Mouse (Mus musculus) heart, embryonic 11.5 days (tissue): ENCODE results near the gene Kctd15. TPM values are rescaled to one million over a fixed set of nuclear protein-coding genes. Genes with fewer than 3 reads are reported as not detected.
A peak's percentile ranks its signal among the peaks of the same experiment; 100 is the strongest.

Experiments
- ATAC-seq: fragments of 200-750 bp; cut with Nextera tagmentation; replicated peaks from 2 replicates; pipeline ENCODE4 v1.8.0; 2017; ENCODE audit warnings: moderate library complexity; ENCODE audit not compliant: insufficient number of reproducible peaks, low FRiP score, low TSS enrichment
- H3K27ac ChIP-seq: fragments of 300-500 bp; sonication (generic); 2 replicates; pipeline ENCODE4 v1.5.1; 2014; ENCODE audit warnings: mild to moderate bottlenecking, low read depth, low read length
- H3K27me3 ChIP-seq: fragments of 300-500 bp; sonication (generic); 2 replicates; pipeline ENCODE4 v1.6.1; 2014; ENCODE audit warnings: mild to moderate bottlenecking, low read length, mixed read lengths; ENCODE audit not compliant: control insufficient read depth, insufficient read depth
- H3K36me3 ChIP-seq: fragments of 300-500 bp; sonication (generic); 2 replicates; pipeline ENCODE4 v1.6.1; 2014; ENCODE audit warnings: mild to moderate bottlenecking, low read length, moderate library complexity, mixed read lengths; ENCODE audit not compliant: control insufficient read depth, insufficient read depth
- H3K4me1 ChIP-seq: fragments of 300-500 bp; sonication (generic); 2 replicates; pipeline ENCODE4 v1.6.1; 2014; ENCODE audit warnings: low read length; ENCODE audit not compliant: control insufficient read depth, insufficient read depth
- H3K4me2 ChIP-seq: fragments of 300-500 bp; sonication (generic); 2 replicates; pipeline ENCODE4 v1.6.1; 2014; ENCODE audit warnings: mild to moderate bottlenecking, moderate library complexity
- H3K4me3 ChIP-seq: fragments of 300-500 bp; sonication (generic); 2 replicates; pipeline ENCODE4 v1.5.1; 2014; ENCODE audit warnings: low read depth, low read length
- H3K9ac ChIP-seq: fragments of 300-500 bp; sonication (generic); 2 replicates; pipeline ENCODE4 v1.6.1; 2014; ENCODE audit warnings: mild to moderate bottlenecking, low read depth, low read length, moderate library complexity
- H3K9me3 ChIP-seq: fragments of 300-500 bp; sonication (generic); replicated peaks from 2 replicates; pipeline ENCODE4 v1.6.1; 2016; ENCODE audit warnings: low read length; ENCODE audit not compliant: control insufficient read depth
- WGBS: fragments of 180-500 bp; shearing (Covaris S2); extraction: QIAGEN DNeasy Blood & Tissue Kit; methylation state at CpG from one replicate; pipeline ENCODE4 v1.1.7; 2014; ENCODE audit not compliant: insufficient replicate concordance; 5-methylcytosine and 5-hydroxymethylcytosine counted together
- polyA plus RNA-seq: library from polyadenylated mRNA; unstranded; fragments of >200 nt; fragmentation: Nextera tagmentation; extraction: Ambion mirVana; gene quantifications from 2 replicates; pipeline ENCODE4 v1.2.1, GENCODE M21; 2014

The Kctd15 gene
- 4.5 and 5.7 TPM in 2 replicates for polyA plus RNA-seq

DNA sequence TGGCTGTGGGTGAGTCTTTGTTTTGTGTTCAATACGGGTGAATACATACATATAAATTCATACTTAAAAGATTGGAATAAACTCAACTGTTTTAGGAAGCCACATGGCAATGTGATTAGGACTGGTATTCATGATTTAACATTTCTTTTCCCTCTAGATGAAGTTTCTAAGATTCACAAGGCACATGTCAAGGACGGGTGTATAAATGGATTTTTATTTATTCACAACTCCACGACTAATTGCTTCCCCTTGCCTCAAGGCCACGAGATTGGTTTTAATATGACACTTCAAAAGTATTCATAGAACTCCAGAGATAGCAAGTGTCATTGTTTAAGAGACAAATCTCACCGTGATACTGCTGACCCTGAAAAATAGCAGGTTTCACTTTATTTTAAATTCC, at the start of gene Kctd15:
TSS of gene Kctd15 (minus strand) at position 101 of the 400 bp plus-strand sequence.
- 72% methylated on average over 5 of the region's 5 CpGs for WGBS
- Histone ChIP-seq H3K4me2 (peak within 1 kb of the TSS; percentile 87), H3K4me1 (peaks cover 6% of the 10 kb centered on the region; the same call in 1 of the 2 replicates), H3K9me3 (no peaks in the 10 kb centered on the region), H3K36me3 (no peaks in the 10 kb centered on the region), H3K4me3 (peak within 1 kb of the TSS; percentile 74), H3K27ac (peak within 1 kb of the TSS; percentile 97; the same call in 1 of the 2 replicates), H3K27me3 (no peaks in the 10 kb centered on the region; the same call in 1 of the 2 replicates), H3K9ac (peak within 1 kb of the TSS; percentile 34; the same call in 1 of the 2 replicates)
- ATAC-seq, result no peak

DNA sequence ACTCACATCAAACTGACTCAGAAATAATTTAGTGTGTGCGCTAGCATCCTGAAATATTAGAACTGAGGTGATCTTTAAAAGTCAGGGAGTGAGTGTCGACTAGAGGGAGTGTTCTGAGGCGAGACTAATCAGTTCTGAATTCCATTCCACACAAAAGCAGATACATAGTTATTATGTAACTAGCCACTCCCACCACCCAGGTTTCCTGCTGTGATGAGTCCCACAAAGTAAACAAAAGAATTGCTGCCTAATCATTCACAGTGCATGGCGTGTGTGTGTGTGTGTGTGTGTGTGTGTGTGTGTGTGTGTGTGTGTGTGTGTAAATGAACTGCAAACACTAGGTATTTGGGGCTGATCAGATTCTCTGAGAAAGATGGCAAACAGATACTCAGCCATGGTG, 47.9 kb upstream of the Kctd15 start:
- Histone ChIP-seq H3K4me3 (no peak overlapping the region), H3K9me3 (0 out of 2 replicates have a peak, but pooled peaks cover 2% of the 10 kb centered on the region), H3K4me2 (no peak overlapping the region), H3K36me3 (no peaks in the 10 kb centered on the region), H3K27me3 (peaks cover 2% of the 10 kb centered on the region), H3K4me1 (no peaks in the 10 kb centered on the region), H3K9ac (no peak overlapping the region), H3K27ac (no peak overlapping the region)
- no peak for ATAC-seq
- 48% methylated on average over 4 of the region's 4 CpGs for WGBS

DNA sequence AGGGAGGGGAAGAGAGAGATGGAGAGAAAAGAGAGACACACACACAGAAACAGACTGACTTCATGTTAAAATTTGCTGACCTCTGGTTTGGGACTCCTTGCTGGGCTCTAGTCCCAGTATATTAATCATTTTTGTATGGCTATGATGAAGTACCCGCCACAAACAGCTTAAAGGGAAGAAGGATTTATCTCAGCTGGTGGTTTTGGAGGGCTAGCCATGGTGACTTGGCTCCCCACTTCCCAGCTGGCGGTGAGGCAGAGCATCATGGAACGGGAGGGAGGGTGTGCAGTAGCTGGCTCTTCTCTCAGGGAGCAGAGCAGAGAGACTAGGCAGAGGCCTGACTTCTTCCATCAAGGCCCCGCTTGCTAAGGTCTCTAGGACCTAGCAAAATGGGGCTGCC, 46.9 kb upstream of the Kctd15 start:
- Histone ChIP-seq H3K27me3 (peaks cover 2% of the 10 kb centered on the region), H3K4me3 (no peak overlapping the region), H3K9me3 (0 out of 2 replicates have a peak, but pooled peaks cover 2% of the 10 kb centered on the region), H3K27ac (no peak overlapping the region), H3K4me1 (no peaks in the 10 kb centered on the region), H3K36me3 (no peaks in the 10 kb centered on the region), H3K4me2 (no peak overlapping the region), H3K9ac (no peak overlapping the region)
- no peak for ATAC-seq
- 49% methylated on average over 4 of the region's 4 CpGs for WGBS

DNA sequence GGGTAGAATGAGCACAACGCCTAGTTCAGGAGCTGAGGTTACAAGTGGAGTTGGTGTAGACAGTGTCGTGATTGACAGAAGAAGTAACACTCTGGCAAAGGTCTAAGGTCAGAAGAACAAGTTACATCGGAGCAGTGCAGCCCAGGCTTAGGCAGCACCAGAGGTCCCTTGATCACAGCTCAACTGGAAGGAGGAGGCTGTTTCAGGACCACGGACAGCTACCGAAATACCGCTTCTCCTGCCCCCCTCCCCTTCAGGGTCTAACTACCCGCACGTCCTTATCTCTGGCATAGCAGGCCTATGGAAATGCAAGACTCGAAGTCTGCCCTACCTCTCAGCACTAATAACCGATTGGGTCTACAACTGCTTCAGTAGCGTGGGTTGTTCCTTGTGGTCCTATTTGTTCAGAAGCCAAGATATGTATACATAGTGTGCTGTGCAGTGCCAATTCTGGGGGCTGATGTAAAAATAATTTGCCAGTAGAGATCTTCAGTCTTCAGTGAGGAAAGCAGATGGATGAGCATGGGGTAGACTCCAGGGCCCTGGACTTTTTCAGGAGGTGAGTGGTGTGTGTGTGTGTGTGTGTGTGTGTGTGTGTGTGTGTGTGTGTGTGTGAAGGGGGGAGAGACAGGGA, 46.3 kb upstream of the Kctd15 start:
- WGBS, result 12% methylated on average over 11 of the region's 11 CpGs

DNA sequence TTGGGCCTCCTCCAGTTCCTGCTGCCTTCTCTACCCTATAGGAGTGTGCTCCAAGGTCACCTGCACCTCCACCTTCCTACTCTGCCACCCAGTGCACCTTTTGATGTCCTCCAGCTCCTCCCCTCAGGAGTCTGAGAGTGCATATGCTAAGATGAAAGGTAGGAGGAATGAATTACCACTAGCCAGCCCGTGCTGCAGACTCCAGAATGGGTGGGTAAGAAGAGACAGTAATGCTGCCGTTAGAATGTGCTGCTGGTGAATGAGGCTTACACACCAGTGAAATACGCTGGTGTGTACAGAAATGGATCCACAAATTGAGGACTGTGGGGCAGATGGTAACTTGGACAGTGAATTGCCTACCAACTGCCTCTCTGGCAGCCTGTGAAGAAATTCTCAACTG, 43.4 kb upstream of the Kctd15 start:
- no peaks in the 10 kb centered on the region for H3K4me1 ChIP-seq
- 69% methylated on average over 3 of the region's 3 CpGs for WGBS
- H3K27ac ChIP-seq, result no peak overlapping the region
- H3K27me3 ChIP-seq, result peaks cover 2% of the 10 kb centered on the region
- H3K4me3 ChIP-seq, result no peak overlapping the region
- H3K4me2 ChIP-seq, result no peak overlapping the region
- no peak overlapping the region for H3K9ac ChIP-seq
- H3K36me3 ChIP-seq, result no peaks in the 10 kb centered on the region
- no peak for ATAC-seq
- no peaks in the 10 kb centered on the region for H3K9me3 ChIP-seq

More for the DNA sequence above, 46.3 kb upstream of the Kctd15 start:
- no peak overlapping the region for H3K27ac ChIP-seq
- H3K9me3 ChIP-seq, result 0 out of 2 replicates have a peak, but pooled peaks cover 2% of the 10 kb centered on the region
- no peak for ATAC-seq
- H3K4me3 ChIP-seq, result no peak overlapping the region
- no peaks in the 10 kb centered on the region for H3K36me3 ChIP-seq
- peaks cover 2% of the 10 kb centered on the region for H3K27me3 ChIP-seq
- no peak overlapping the region for H3K9ac ChIP-seq
- H3K4me2 ChIP-seq, result no peak overlapping the region
- H3K4me1 ChIP-seq, result no peaks in the 10 kb centered on the region

DNA sequence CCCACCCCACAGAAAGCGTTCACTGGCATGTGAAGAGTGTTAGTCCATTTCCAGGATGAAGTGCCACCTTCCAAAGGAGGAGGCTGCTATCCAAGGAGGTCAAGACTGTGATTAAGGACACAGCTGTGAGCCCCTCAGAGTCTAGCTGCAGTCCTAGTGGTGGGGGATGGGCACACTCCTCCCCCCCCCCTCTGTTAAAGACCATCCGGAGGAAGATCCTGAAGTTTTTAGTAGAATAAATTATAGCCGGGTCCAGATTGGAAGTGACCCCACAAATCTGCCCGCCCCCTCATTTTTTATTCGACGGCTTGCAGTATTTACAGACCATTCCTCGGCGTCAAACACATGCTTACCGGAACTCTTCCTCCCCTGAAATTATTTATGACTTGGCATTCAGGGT, 41.7 kb upstream of the Kctd15 start:
- Histone ChIP-seq H3K27ac (no peak overlapping the region), H3K4me1 (no peaks in the 10 kb centered on the region), H3K4me2 (no peak overlapping the region), H3K27me3 (peaks cover 2% of the 10 kb centered on the region), H3K9me3 (no peaks in the 10 kb centered on the region), H3K36me3 (no peaks in the 10 kb centered on the region), H3K9ac (no peak overlapping the region), H3K4me3 (no peak overlapping the region)
- ATAC-seq, result no peak
- WGBS, result 86% methylated on average over 9 of the region's 9 CpGs

DNA sequence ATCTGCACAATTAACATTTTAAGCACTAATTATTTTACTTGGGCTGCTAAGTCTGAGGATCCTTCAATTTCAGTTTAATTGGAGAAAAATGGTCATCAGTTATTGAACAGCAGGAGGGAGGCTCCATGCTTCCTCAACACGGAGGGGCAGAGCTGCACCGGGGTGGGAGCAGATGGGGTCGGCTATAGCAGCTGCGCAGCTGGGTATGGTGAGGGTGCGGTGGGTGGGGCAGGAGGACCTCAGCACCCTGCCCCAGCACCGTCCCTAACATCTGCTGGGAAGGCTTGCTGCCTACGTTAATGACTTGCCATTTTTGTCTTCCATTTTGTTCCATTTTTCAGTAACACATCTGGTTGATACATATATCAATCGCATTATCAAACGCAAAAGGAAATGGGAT, 39.6 kb upstream of the Kctd15 start:
- 71% methylated on average over 9 of the region's 9 CpGs for WGBS
- no peak for ATAC-seq

DNA sequence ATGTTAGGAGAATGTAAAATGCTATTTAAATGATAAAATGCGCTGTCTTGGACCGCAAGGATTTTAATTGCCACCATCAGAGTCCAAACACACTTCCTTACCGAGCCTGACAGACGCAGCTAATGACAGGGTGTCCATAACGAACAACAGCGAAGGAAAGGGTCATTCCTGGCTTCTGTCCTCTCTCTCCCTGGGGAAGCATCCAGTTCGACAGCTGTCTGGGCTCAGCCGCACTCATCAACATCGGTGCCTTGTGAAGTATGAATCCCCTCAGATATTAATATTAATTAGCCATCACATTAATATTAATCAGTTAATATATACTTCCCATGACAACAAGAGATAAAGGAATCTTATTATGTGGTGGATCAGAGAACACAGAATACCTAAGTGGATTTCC, 38.4 kb upstream of the Kctd15 start:
- Histone ChIP-seq H3K4me3 (no peak overlapping the region), H3K4me2 (no peak overlapping the region), H3K4me1 (peaks cover 3% of the 10 kb centered on the region; the same call in 1 of the 2 replicates), H3K9ac (no peak overlapping the region), H3K27ac (no peak overlapping the region), H3K36me3 (no peaks in the 10 kb centered on the region), H3K27me3 (no peaks in the 10 kb centered on the region; the same call in 1 of the 2 replicates), H3K9me3 (no peaks in the 10 kb centered on the region)
- ATAC-seq, result no peak
- WGBS, result 54% methylated on average over 9 of the region's 9 CpGs

More for the DNA sequence above, 39.6 kb upstream of the Kctd15 start:
- no peak overlapping the region for H3K4me3 ChIP-seq
- no peak overlapping the region for H3K4me2 ChIP-seq
- no peak overlapping the region for H3K9ac ChIP-seq
- H3K27ac ChIP-seq, result no peak overlapping the region
- no peaks in the 10 kb centered on the region for H3K4me1 ChIP-seq
- H3K36me3 ChIP-seq, result no peaks in the 10 kb centered on the region
- H3K9me3 ChIP-seq, result no peaks in the 10 kb centered on the region
- peaks cover 1% of the 10 kb centered on the region for H3K27me3 ChIP-seq

DNA sequence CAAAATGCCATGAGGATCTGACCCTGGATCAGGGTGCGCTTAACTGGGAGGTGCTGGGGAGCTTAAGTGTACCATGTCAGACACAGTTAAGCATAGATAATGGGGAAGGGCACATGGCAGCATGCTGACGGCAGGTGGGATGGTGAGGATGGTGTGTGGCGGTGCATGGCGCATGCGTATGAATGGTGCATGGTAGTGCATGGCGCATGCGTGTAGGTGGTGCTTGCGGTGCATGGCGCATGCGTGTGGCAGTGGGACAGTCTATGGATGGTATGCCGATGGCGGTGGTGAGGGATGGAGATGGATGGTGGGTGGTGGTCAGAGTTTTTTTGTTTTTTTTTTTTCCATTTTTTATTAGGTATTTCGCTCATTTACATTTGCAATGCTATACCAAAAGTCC, 37.4 kb upstream of the Kctd15 start:
- H3K9me3 ChIP-seq, result no peaks in the 10 kb centered on the region
- no peak overlapping the region for H3K9ac ChIP-seq
- H3K4me1 ChIP-seq, result peaks cover 4% of the 10 kb centered on the region; the same call in 1 of the 2 replicates
- no peak for ATAC-seq
- H3K4me2 ChIP-seq, result no peak overlapping the region
- H3K36me3 ChIP-seq, result no peaks in the 10 kb centered on the region
- no peaks in the 10 kb centered on the region for H3K27me3 ChIP-seq
- H3K4me3 ChIP-seq, result no peak overlapping the region
- WGBS, result 93% methylated on average over 13 of the region's 13 CpGs
- no peak overlapping the region for H3K27ac ChIP-seq
